Mouse (Mus musculus): ENCODE data around the gene P4hb. TPM values are rescaled to one million over a fixed set of nuclear protein-coding genes. Genes with fewer than 3 reads are reported as not detected.
A peak's percentile ranks its signal among the peaks of the same experiment; 100 is the strongest.
"Not testable (repeated sequence)": the region's sequence is repeated elsewhere in the genome, so short reads cannot be mapped to it uniquely, and the experiment has no call there.

P4hb gene
- polyA plus RNA-seq, 1 experiment, result 342 TPM

DNA sequence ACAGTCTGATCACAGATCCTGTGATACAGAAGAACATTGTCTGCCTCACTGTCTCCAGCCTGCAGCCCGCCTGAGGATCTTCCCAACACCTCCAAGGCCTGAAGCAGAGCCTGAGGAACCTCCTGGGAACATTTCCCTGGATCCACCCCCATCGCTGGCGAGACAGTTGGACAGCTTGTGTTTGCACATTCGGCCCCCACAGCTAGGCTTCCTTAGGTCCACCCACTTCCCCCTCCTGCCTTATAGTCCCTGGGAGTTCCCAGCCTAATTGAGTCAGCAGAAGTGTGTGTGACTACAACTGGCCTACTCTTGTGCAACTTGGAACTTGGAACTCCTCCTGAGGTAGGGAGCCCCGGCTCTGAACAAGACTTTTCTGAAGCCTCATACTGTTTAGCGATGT, 55.0 kb downstream of the P4hb start:
- no peaks in the 10 kb centered on the region for H3K36me3 ChIP-seq (ENCODE audit: control insufficient read depth, insufficient read depth, low read length)
- H3K27ac ChIP-seq (ENCODE audit: insufficient read depth, low read depth, low read length), result no peak overlapping the region
- TF ChIP-seq POLR2A (IDR thresholded peaks at IDR 0.05; ENCODE audit: low read depth, low read length) (no peak), CTCF (conservative IDR thresholded peaks at IDR 0.05; ENCODE audit: insufficient read depth, insufficient read length, low read depth, low read length) (no peak)
- H3K4me1 ChIP-seq (ENCODE audit: control insufficient read depth, insufficient read depth, low read length), result no peaks in the 10 kb centered on the region; the same call in 1 of the 2 replicates
- no peak overlapping the region for H3K4me3 ChIP-seq (ENCODE audit: insufficient read depth, low read depth, low read length)
- WGBS, result 45% methylated on average over 6 of the region's 6 CpGs
- peak; percentile 38 for DNase-seq
- H3K27me3 ChIP-seq (replicated peaks; ENCODE audit: control insufficient read depth, insufficient read depth, low read length), result no peaks in the 10 kb centered on the region

GRCm38 (mm10) chr11:120517147-120517546, 55.9 kb downstream of the P4hb start:
- no peak overlapping the region for H3K27ac ChIP-seq (ENCODE audit: insufficient read depth, low read depth, low read length)
- 86% methylated on average over 4 of the region's 4 CpGs for WGBS
- no peaks in the 10 kb centered on the region for H3K27me3 ChIP-seq (replicated peaks; ENCODE audit: control insufficient read depth, insufficient read depth, low read length)
- no peak for TF ChIP-seq POLR2A (IDR thresholded peaks at IDR 0.05; ENCODE audit: low read depth, low read length)
- TF ChIP-seq CTCF (conservative IDR thresholded peaks at IDR 0.05; ENCODE audit: insufficient read depth, insufficient read length, low read depth, low read length), result no peak
- H3K4me1 ChIP-seq (ENCODE audit: control insufficient read depth, insufficient read depth, low read length), result no peaks in the 10 kb centered on the region; the same call in 1 of the 2 replicates
- H3K36me3 ChIP-seq (ENCODE audit: control insufficient read depth, insufficient read depth, low read length), result no peaks in the 10 kb centered on the region
- DNase-seq, result no peak
- H3K4me3 ChIP-seq (ENCODE audit: insufficient read depth, low read depth, low read length), result no peak overlapping the region

DNA sequence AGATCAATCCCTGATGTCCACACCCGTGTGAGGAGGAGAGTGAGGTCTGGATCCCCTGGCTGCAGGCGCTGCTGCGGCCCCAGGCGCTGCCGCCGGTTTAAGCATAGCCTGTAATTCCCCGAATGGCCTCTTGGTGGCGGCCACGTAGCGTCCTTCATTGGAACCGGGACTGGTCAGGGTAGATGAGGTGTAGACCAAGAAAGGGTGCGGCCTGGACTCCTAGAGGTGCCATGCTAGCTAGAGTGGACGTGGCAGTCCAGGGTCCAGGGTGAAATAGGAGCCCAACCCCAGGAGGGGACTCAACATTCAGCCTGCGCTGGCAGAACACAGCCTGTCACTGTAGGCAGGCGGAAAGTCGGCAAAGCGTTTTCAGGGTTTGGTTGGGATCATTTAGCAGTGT, 57.4 kb downstream of the P4hb start:
- Histone ChIP-seq H3K36me3 (ENCODE audit: control insufficient read depth, insufficient read depth, low read length) (no peaks in the 10 kb centered on the region), H3K4me3 (ENCODE audit: insufficient read depth, low read depth, low read length) (no peak overlapping the region), H3K4me1 (ENCODE audit: control insufficient read depth, insufficient read depth, low read length) (no peaks in the 10 kb centered on the region; the same call in 1 of the 2 replicates), H3K27me3 (replicated peaks; ENCODE audit: control insufficient read depth, insufficient read depth, low read length) (no peaks in the 10 kb centered on the region), H3K27ac (ENCODE audit: insufficient read depth, low read depth, low read length) (no peak overlapping the region)
- TF ChIP-seq CTCF (conservative IDR thresholded peaks at IDR 0.05; ENCODE audit: insufficient read depth, insufficient read length, low read depth, low read length), result peak; percentile 95
- no peak for TF ChIP-seq POLR2A (IDR thresholded peaks at IDR 0.05; ENCODE audit: low read depth, low read length)
- peak; percentile 93 for DNase-seq
- 16% methylated on average over 17 of the region's 17 CpGs for WGBS

DNA sequence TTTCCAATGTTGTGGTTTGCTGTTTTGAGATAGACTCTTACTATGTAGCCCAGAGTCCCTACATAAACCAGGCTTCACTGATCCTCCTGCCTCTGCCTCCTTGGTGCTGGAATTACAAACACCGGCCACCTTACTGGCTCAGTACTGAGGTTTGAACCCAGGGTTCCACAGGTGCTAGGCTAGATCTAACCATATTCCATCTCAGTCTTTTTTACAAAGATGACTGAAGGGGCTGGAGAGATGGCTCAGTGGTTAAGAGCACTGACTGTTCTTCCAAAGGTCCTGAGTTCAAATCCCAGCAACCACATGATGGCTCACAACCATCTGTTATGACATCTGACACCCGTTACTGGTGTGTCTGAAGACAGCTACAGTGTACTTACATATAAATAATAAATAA, 58.8 kb downstream of the P4hb start:
- H3K36me3 ChIP-seq (ENCODE audit: control insufficient read depth, insufficient read depth, low read length); H3K27ac ChIP-seq (ENCODE audit: insufficient read depth, low read depth, low read length); H3K27me3 ChIP-seq (replicated peaks; ENCODE audit: control insufficient read depth, insufficient read depth, low read length); DNase-seq; H3K4me1 ChIP-seq (ENCODE audit: control insufficient read depth, insufficient read depth, low read length); H3K4me3 ChIP-seq (ENCODE audit: insufficient read depth, low read depth, low read length): not testable (repeated sequence)
- WGBS, result 89% methylated on average over 2 of the region's 2 CpGs

DNA sequence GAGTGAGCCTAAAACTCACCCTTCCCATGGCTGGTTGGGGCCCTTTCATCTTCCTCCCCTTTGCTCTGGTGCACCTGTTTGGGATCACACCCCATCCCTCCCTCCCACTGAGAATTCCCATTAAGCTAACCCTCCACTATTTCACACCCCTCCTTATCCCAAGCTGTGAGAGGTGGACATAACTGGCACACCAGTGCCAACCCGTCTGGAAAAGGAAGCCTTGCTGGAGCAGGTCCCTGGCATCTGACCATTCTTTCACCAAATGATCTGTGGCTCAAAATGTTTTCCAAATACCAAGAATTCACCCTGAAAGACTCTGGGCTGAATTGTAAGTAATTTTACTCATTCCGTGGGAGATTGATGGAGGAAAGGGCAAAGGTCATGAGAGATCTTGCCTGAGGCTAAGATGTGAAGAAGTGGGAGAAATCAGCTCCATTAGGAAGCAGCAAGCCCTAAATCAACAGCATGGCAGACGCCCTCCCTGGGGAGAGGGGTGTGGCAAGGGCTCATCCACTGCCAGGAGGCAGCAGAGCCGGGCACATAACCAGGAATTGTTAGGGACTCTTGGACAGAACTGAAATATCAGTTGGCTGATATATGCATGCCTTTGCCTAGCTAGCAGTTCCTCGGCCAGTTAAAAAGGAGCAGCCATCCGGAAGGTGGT, 60.1 kb downstream of the P4hb start:
- H3K4me1 ChIP-seq (ENCODE audit: control insufficient read depth, insufficient read depth, low read length), result peaks cover 7% of the 10 kb centered on the region; the same call in 1 of the 2 replicates
- peak; percentile 59 for DNase-seq
- H3K4me3 ChIP-seq (ENCODE audit: insufficient read depth, low read depth, low read length), result no peak overlapping the region
- no peaks in the 10 kb centered on the region for H3K36me3 ChIP-seq (ENCODE audit: control insufficient read depth, insufficient read depth, low read length)
- no peak for TF ChIP-seq CTCF (conservative IDR thresholded peaks at IDR 0.05; ENCODE audit: insufficient read depth, insufficient read length, low read depth, low read length)
- H3K27me3 ChIP-seq (replicated peaks; ENCODE audit: control insufficient read depth, insufficient read depth, low read length), result no peaks in the 10 kb centered on the region
- no peak overlapping the region for H3K27ac ChIP-seq (ENCODE audit: insufficient read depth, low read depth, low read length)
- WGBS, result 31% methylated on average over 6 of the region's 6 CpGs

DNA sequence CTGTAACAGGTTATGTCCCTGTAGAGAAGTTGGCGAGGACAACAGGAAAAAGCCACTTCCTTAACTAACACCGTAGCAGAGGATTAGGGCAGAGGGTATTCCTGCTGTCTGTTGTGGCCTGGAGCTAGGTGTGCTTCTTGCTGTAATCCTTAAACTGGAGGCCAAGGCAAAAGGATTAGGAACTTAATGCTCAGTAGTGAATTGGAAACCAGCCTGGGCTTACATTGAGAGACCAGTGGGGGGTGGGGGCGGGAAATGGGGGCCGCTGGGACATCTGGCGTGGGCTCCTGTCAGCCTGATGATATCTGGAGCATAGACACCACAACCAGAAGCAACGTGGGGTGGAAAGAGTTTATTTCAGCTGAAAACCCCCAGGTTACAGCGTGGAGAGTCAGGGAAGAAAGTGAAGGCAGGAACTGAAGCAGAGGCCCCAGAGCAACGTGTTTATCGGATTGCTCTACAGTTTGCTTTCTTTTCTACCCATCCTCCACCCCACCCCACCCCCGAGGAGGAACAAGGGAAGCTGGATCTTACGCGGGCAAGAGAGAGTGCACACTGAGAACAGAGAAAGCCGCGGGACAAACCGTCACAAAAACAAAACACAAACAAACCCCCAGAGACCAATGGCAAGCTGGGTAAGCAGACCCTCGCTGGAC, 62.5 kb downstream of the P4hb start:
- 29% methylated on average over 16 of the region's 16 CpGs for WGBS
- Histone ChIP-seq H3K27ac (ENCODE audit: insufficient read depth, low read depth, low read length) (no peak overlapping the region), H3K27me3 (replicated peaks; ENCODE audit: control insufficient read depth, insufficient read depth, low read length) (no peaks in the 10 kb centered on the region), H3K4me3 (ENCODE audit: insufficient read depth, low read depth, low read length) (peak overlapping the region; percentile 30; the same call in 1 of the 2 replicates), H3K4me1 (ENCODE audit: control insufficient read depth, insufficient read depth, low read length) (peaks cover 10% of the 10 kb centered on the region; the same call in 1 of the 2 replicates), H3K36me3 (ENCODE audit: control insufficient read depth, insufficient read depth, low read length) (no peaks in the 10 kb centered on the region)
- DNase-seq, result no peak
- no peak for TF ChIP-seq POLR2A (IDR thresholded peaks at IDR 0.05; ENCODE audit: low read depth, low read length)

Other genes starting within 250 kb of the P4hb start
- 828 and 981 TPM in 2 replicates for gene Actg1, start 224.7 kb downstream of the P4hb start, polyA plus RNA-seq (2012; rRNA removed)
- 0.16 and 0.19 TPM in 2 replicates for gene Fscn2, start 211.7 kb downstream of the P4hb start, polyA plus RNA-seq (2012; rRNA removed)
- 30.3 and 45.1 TPM in 2 replicates for gene Faap100, start 194.5 kb downstream of the P4hb start, polyA plus RNA-seq (2012; rRNA removed)
- gene Nploc4, start 135.5 kb downstream of the P4hb start, polyA plus RNA-seq (2012; rRNA removed), result 39.5 and 45.4 TPM in 2 replicates
- gene Tspan10, start 130.6 kb downstream of the P4hb start, polyA plus RNA-seq (2012; rRNA removed), result 0.05 and 0.48 TPM in 2 replicates
- 1.8 TPM in 2 replicates for gene Pde6g, start 119.8 kb downstream of the P4hb start, polyA plus RNA-seq (2012; rRNA removed)
- 48.6 and 49.3 TPM in 2 replicates for gene Oxld1, start 115.2 kb downstream of the P4hb start, polyA plus RNA-seq (2012; rRNA removed)
- gene Ccdc137, start 115.1 kb downstream of the P4hb start, polyA plus RNA-seq (2012; rRNA removed), result 14.8 and 15.1 TPM in 2 replicates
- 21.1 and 23.8 TPM in 2 replicates for gene Arl16, start 105.6 kb downstream of the P4hb start, polyA plus RNA-seq (2012; rRNA removed)
- 282 and 300 TPM in 2 replicates for gene Mrpl12, start 88.6 kb downstream of the P4hb start, polyA plus RNA-seq (2012; rRNA removed)
- gene Slc25a10, start 81.4 kb downstream of the P4hb start, polyA plus RNA-seq (2012; rRNA removed), result 751 and 939 TPM in 2 replicates
- 52.8 and 77.3 TPM in 2 replicates for gene Gcgr, start 42.6 kb downstream of the P4hb start, polyA plus RNA-seq (2012; rRNA removed)
- gene Mcrip1, start 23.5 kb downstream of the P4hb start, polyA plus RNA-seq (2012; rRNA removed), result 129 and 131 TPM in 2 replicates
- gene Ppp1r27, start 22.1 kb downstream of the P4hb start, polyA plus RNA-seq (2012; rRNA removed), result 9.5 TPM in 1 of 2 replicates, not detected in the other
- 543 and 613 TPM in 2 replicates for gene Arhgdia, start 8.4 kb upstream of the P4hb start, polyA plus RNA-seq (2012; rRNA removed)
- 18.8 and 29.0 TPM in 2 replicates for gene Alyref, start 25.1 kb upstream of the P4hb start, polyA plus RNA-seq (2012; rRNA removed)
- 137 and 143 TPM in 2 replicates for gene Anapc11, start 25.2 kb upstream of the P4hb start, polyA plus RNA-seq (2012; rRNA removed)
- 7.7 and 12.9 TPM in 2 replicates for gene Npb, start 35.2 kb upstream of the P4hb start, polyA plus RNA-seq (2012; rRNA removed)
- 432 and 566 TPM in 2 replicates for gene Pcyt2, start 44.7 kb upstream of the P4hb start, polyA plus RNA-seq (2012; rRNA removed)
- gene Sirt7, start 52.0 kb upstream of the P4hb start, polyA plus RNA-seq (2012; rRNA removed), result 72.2 and 76.8 TPM in 2 replicates
- 62.2 and 66.1 TPM in 2 replicates for gene Mafg, start 60.3 kb upstream of the P4hb start, polyA plus RNA-seq (2012; rRNA removed)
- 1.0 and 1.5 TPM in 2 replicates for gene Pycr1, start 70.5 kb upstream of the P4hb start, polyA plus RNA-seq (2012; rRNA removed)
- 0.27 and 1.0 TPM in 2 replicates for gene Myadml2, start 74.9 kb upstream of the P4hb start, polyA plus RNA-seq (2012; rRNA removed)
- 25.5 and 26.1 TPM in 2 replicates for gene Notum, start 87.9 kb upstream of the P4hb start, polyA plus RNA-seq (2012; rRNA removed)
- gene Aspscr1, start 99.7 kb upstream of the P4hb start, polyA plus RNA-seq (2012; rRNA removed), result 105 and 106 TPM in 2 replicates
- 157 and 166 TPM in 2 replicates for gene Cenpx, start 140.5 kb upstream of the P4hb start, polyA plus RNA-seq (2012; rRNA removed)
- 17.5 and 19.5 TPM in 2 replicates for gene Lrrc45, start 140.7 kb upstream of the P4hb start, polyA plus RNA-seq (2012; rRNA removed)
- 14.5 and 17.0 TPM in 2 replicates for gene Rac3, start 148.2 kb upstream of the P4hb start, polyA plus RNA-seq (2012; rRNA removed)
- gene Dcxr, start 154.0 kb upstream of the P4hb start, polyA plus RNA-seq (2012; rRNA removed), result 910 and 990 TPM in 2 replicates
- gene Cbr2, start 158.9 kb upstream of the P4hb start, polyA plus RNA-seq (2012; rRNA removed), result 31.3 and 45.3 TPM in 2 replicates
- 0.53 and 0.55 TPM in 2 replicates for gene Hmga1b, start 189.5 kb upstream of the P4hb start, polyA plus RNA-seq (2012; rRNA removed)
- gene Rfng, start 211.0 kb upstream of the P4hb start, polyA plus RNA-seq (2012; rRNA removed), result 69.0 and 80.5 TPM in 2 replicates
- gene Gps1, start 211.0 kb upstream of the P4hb start, polyA plus RNA-seq (2012; rRNA removed), result 173 and 175 TPM in 2 replicates
- 42.3 and 42.6 TPM in 2 replicates for gene Dus1l, start 223.2 kb upstream of the P4hb start, polyA plus RNA-seq (2012; rRNA removed)

Data from kidney, adult 2 months (tissue).